Mouse (Mus musculus) lung, adult 2 months (tissue): ENCODE data around the gene Gm20458.

ENCODE experiments used
- CTCF ChIP-seq: fragments of 200-500 bp; IDR thresholded peaks from 2 replicates; pipeline ENCODE4 v1.5.1; 2011; ENCODE audit warnings: mild to moderate bottlenecking, low read length, control low read depth; ENCODE audit not compliant: insufficient read depth
- POLR2A ChIP-seq: fragments of 200-500 bp; IDR thresholded peaks from 2 replicates; pipeline ENCODE4 v1.6.1; 2011; ENCODE audit warnings: low read depth, mild to moderate bottlenecking, control low read depth, low read length, borderline replicate concordance; ENCODE audit errors: extremely low read depth

- TF ChIP-seq CTCF (no peak), POLR2A (no peak)
These were observed 22.5 kb upstream of the Gm20458 start for GRCm38 (mm10) chr2:164438257-164438656.
